Mouse (Mus musculus): ENCODE results near the gene Mier2.

- no peak for TF ChIP-seq POLR2A (IDR thresholded peaks at IDR 0.05; ENCODE audit: control insufficient read depth, extremely low read depth, insufficient read depth, low read length, poor library complexity)
- TF ChIP-seq CTCF (IDR thresholded peaks at IDR 0.05; ENCODE audit: borderline replicate concordance, control insufficient read depth, extremely low read depth, insufficient read depth, low read length, poor library complexity) = no peak
Observed at GRCm38 (mm10) chr10:79578891-79579290, 23.9 kb upstream of the Mier2 start.

Measured in thymus, adult 2 months (tissue).